Mouse (Mus musculus) liver, embryonic 11.5 days (tissue): ENCODE measurements at regions not wholly inside any gene's neighbourhood (a gene's known extent, or its start where the extent isn't known, plus 50 kb on each side); places are given as distances from the start of the nearest gene placed in this dataset.
"Not testable (repeated sequence)": the region's sequence is repeated elsewhere in the genome, so short reads cannot be mapped to it uniquely, and the experiment has no call there.

ENCODE experiments used
- ATAC-seq: fragments of 200-750 bp; cut with Nextera tagmentation; replicated peaks from 2 replicates; pipeline ENCODE4 v1.8.0; 2017; ENCODE audit warnings: moderate number of reproducible peaks, mild to moderate bottlenecking, moderate TSS enrichment, moderate library complexity; ENCODE audit not compliant: low FRiP score
- DNase-seq: peaks from one replicate; pipeline ENCODE4 v3.0.0-alpha.2; 2017; ENCODE audit warnings: low spot score
- H3K27ac ChIP-seq: fragments of 300-500 bp; sonication (generic); 2 replicates; pipeline ENCODE4 v1.5.1; 2014; ENCODE audit warnings: mild to moderate bottlenecking, low read depth, low read length, control low read depth
- H3K27me3 ChIP-seq: fragments of 300-500 bp; sonication (generic); replicated peaks from 2 replicates; pipeline ENCODE4 v1.6.1; 2014; ENCODE audit warnings: low read length, mixed read lengths; ENCODE audit not compliant: control insufficient read depth, insufficient read depth
- H3K36me3 ChIP-seq: fragments of 300-500 bp; sonication (generic); 2 replicates; pipeline ENCODE4 v1.6.1; 2014; ENCODE audit warnings: mild to moderate bottlenecking, low read length, moderate library complexity, mixed read lengths; ENCODE audit not compliant: control insufficient read depth, insufficient read depth
- H3K4me1 ChIP-seq: fragments of 300-500 bp; sonication (generic); replicated peaks from 2 replicates; pipeline ENCODE4 v1.6.1; 2014; ENCODE audit warnings: low read length, mixed read lengths; ENCODE audit not compliant: control insufficient read depth, insufficient read depth
- H3K4me2 ChIP-seq: fragments of 300-500 bp; sonication (generic); 2 replicates; pipeline ENCODE4 v1.6.1; 2014; ENCODE audit warnings: mild to moderate bottlenecking, control low read depth, moderate library complexity
- H3K4me3 ChIP-seq: fragments of 300-500 bp; sonication (generic); 2 replicates; pipeline ENCODE4 v1.5.1; 2014; ENCODE audit warnings: low read depth, low read length, control low read depth
- H3K9ac ChIP-seq: fragments of 300-500 bp; sonication (generic); 2 replicates; pipeline ENCODE4 v1.6.1; 2014; ENCODE audit warnings: low read depth, low read length, control low read depth
- H3K9me3 ChIP-seq: fragments of 300-500 bp; sonication (generic); 2 replicates; pipeline ENCODE4 v1.6.1; 2016; ENCODE audit warnings: low read length, inconsistent platforms, mixed read lengths; ENCODE audit not compliant: control insufficient read depth
- WGBS: fragments of 180-500 bp; shearing (Covaris S2); extraction: QIAGEN DNeasy Blood & Tissue Kit; methylation state at CpG from one replicate; pipeline ENCODE4 v1.1.7; 2014; 5-methylcytosine and 5-hydroxymethylcytosine counted together

DNA sequence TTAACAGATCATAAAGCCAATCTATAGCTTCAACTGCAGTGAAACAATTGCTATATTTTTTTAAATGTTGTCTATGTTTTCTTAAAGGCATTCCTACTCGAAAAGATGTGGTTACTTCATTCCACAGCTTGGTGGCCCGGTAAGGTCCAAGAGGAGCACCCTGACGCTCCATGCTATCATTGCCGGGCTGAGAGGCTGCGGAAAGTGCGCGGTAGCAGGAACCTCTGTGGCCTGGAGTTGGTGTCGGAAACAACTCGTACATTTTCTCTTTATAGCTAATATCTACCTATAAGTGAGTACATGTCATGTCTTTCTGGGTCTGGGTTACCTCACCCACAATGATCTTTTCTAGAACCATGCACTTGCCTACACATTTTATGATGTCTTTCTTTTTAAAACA lies 371.2 kb upstream of the Gabra5 start:
- H3K4me1 ChIP-seq, H3K4me3 ChIP-seq, DNase-seq, H3K27me3 ChIP-seq, H3K27ac ChIP-seq, H3K9me3 ChIP-seq, H3K4me2 ChIP-seq, H3K9ac ChIP-seq, H3K36me3 ChIP-seq: not testable (repeated sequence)
- 89% methylated on average over 9 of the region's 9 CpGs for WGBS
- ATAC-seq = peak; percentile 77; the same call in 1 of the 2 replicates
